ENCODE assay signal across 7 mouse cellular contexts in genomic region chr6:90604533-90605297, GRCm38 (mm10). TPM values are rescaled to one million over a fixed set of nuclear protein-coding genes. Genes with fewer than 3 reads are reported as not detected.
DNase-seq lines count a peak whose midpoint lies in the region; ATAC-seq lines count a peak whose summit lies in the region.

Slc41a3 (plus strand) TSS chr6:90604725.

- WGBS in intestine, embryonic 16.5 days: under 1% methylated on average over 48 of the region's 49 CpGs
- under 1% methylated on average over 49 of the region's 49 CpGs for WGBS in midbrain, embryonic 11.5 days

- peak within 1 kb of the TSS; percentile 54 for H3K4me3 ChIP-seq in intestine, embryonic 16.5 days (ENCODE audit: low read length)
- peak within 1 kb of the TSS; percentile 57 for H3K4me3 ChIP-seq in midbrain, embryonic 11.5 days (ENCODE audit: low read depth, low read length)

- H3K4me2 ChIP-seq in intestine, embryonic 16.5 days (ENCODE audit: low read depth, low read length): peak within 1 kb of the TSS; percentile 52
- H3K4me2 ChIP-seq in midbrain, embryonic 11.5 days: peak within 1 kb of the TSS; percentile 77

- no peaks in the 10 kb centered on the region for H3K36me3 ChIP-seq in intestine, embryonic 16.5 days (ENCODE audit: control insufficient read depth, insufficient read depth, low read length)
- no peaks in the 10 kb centered on the region for H3K36me3 ChIP-seq in midbrain, embryonic 11.5 days (ENCODE audit: control insufficient read depth, insufficient read depth, low read length)

- H3K4me1 ChIP-seq in intestine, embryonic 16.5 days (ENCODE audit: control insufficient read depth, insufficient read depth, low read length): peaks cover 4% of the 10 kb centered on the region; the same call in 1 of the 2 replicates
- H3K4me1 ChIP-seq in midbrain, embryonic 11.5 days (ENCODE audit: control insufficient read depth, insufficient read depth, low read length): peaks cover 8% of the 10 kb centered on the region

- intact Hi-C loops in gastrocnemius, postnatal 36 days (cut with DNase I): loop anchor here (2.0 kb wide), 1 partner anchor 124 kb away; no protein-coding TSS in a partner anchor
- intact Hi-C loops in left cerebral cortex, postnatal 36 days (cut with DNase I): no loop called here

- peak within 1 kb of the TSS; percentile 68 for H3K9ac ChIP-seq in intestine, embryonic 16.5 days (ENCODE audit: low read depth, low read length)
- peak within 1 kb of the TSS; percentile 75 for H3K9ac ChIP-seq in midbrain, embryonic 11.5 days (ENCODE audit: low read length)

- DNase-seq in adrenal gland, adult 18-20 months (ENCODE audit: low spot score in 2 of 2): peak; percentile 88 to 92
- DNase-seq in embryo, embryonic 11 days: peak; percentile 95
- peak; percentile 93 to 94 for DNase-seq in gastrocnemius, postnatal 36 days
- DNase-seq in left cerebral cortex, postnatal 36 days (ENCODE audit: low spot score in 2 of 2): peak; percentile 85
- peak; percentile 99 for DNase-seq in midbrain, embryonic 11.5 days (ENCODE audit: low spot score, missing footprints)
- DNase-seq in skeletal muscle tissue, adult 2 months (ENCODE audit: low read depth, low spot score): peak; percentile 90

- H3K27ac ChIP-seq in intestine, embryonic 16.5 days (ENCODE audit: low read length): 0 out of 2 replicates have a peak within 1 kb of the TSS, but pooled peaks have one; percentile 47
- no peak within 1 kb of the TSS for H3K27ac ChIP-seq in midbrain, embryonic 11.5 days (ENCODE audit: low read depth, low read length)

- H3K9me3 ChIP-seq in intestine, embryonic 16.5 days (ENCODE audit: control insufficient read depth, low read length): no peaks in the 10 kb centered on the region
- no peaks in the 10 kb centered on the region for H3K9me3 ChIP-seq in midbrain, embryonic 11.5 days (ENCODE audit: control insufficient read depth, low read length)

- no peaks in the 10 kb centered on the region for H3K27me3 ChIP-seq in intestine, embryonic 16.5 days (replicated peaks; ENCODE audit: control insufficient read depth, insufficient read depth, low read length)
- H3K27me3 ChIP-seq in midbrain, embryonic 11.5 days (ENCODE audit: control insufficient read depth, insufficient read depth, low read length): peaks cover 10% of the 10 kb centered on the region

- peak; percentile 96 for ATAC-seq in intestine, embryonic 16.5 days
- ATAC-seq in midbrain, embryonic 11.5 days (ENCODE audit: low FRiP score): peak; percentile 96

RNA-seq across cellular contexts. Expression of gene Slc41a3, which starts in this region (rescaled TPM):
- total RNA-seq in adrenal gland, adult 18-20 months (2021): 10 to 100 TPM; 29.1 to 67.6 TPM
- total RNA-seq in gastrocnemius, postnatal 36 days (2021): 10 to 100 TPM; 61.5 to 75.4 TPM
- polyA plus RNA-seq in intestine, embryonic 16.5 days (2015; fragmentation: Nextera tagmentation; extraction: Ambion mirVana): 6.4 and 7.1 TPM in 2 replicates
- total RNA-seq in left cerebral cortex, postnatal 36 days (2021): 1 to 10 TPM; 4.4 to 6.0 TPM
- 2.7 and 3.0 TPM in 2 replicates for polyA plus RNA-seq in midbrain, embryonic 11.5 days (2014; fragmentation: Nextera tagmentation; extraction: Ambion mirVana)

Comparison
In these comparisons a context has a peak if more than half of its experiments do, and no peak if none do; other contexts are left out.
1. RNA of gene Slc41a3 (total RNA-seq): 61.5 to 75.4 TPM in gastrocnemius, postnatal 36 days and 29.1 to 67.6 TPM in adrenal gland, adult 18-20 months; 4.4 to 6.0 TPM in left cerebral cortex, postnatal 36 days; every median in the first group is over 4 times any median in the second.
2. Peak in every context shown above with its lines, with median percentiles within 50 percentile points of each other: DNase-seq.